Mouse (Mus musculus) spleen, adult 2 months (tissue): ENCODE measurements around the gene Gabbr2.

Experiments
- CTCF ChIP-seq: fragments of 200-500 bp; IDR thresholded peaks from 2 replicates; pipeline ENCODE4 v1.5.1; 2011; ENCODE audit warnings: mild to moderate bottlenecking, inconsistent platforms; ENCODE audit not compliant: insufficient read depth, insufficient read length, insufficient replicate concordance; ENCODE audit errors: extremely low read depth
- POLR2A ChIP-seq: fragments of 200-500 bp; IDR thresholded peaks from 2 replicates; pipeline ENCODE4 v1.6.1; 2011; ENCODE audit warnings: low read depth, low read length, inconsistent platforms

GRCm38 (mm10) chr4:46976671-46977071, 15.0 kb downstream of the Gabbr2 start:
- no peak for TF ChIP-seq POLR2A
- no peak for TF ChIP-seq CTCF
